Mouse (Mus musculus): ENCODE measurements around the gene Armcx5.

GRCm38 (mm10) chrX:135725161-135725560 is 17.4 kb upstream of the Armcx5 start, which contains the start of gene Tmsb15a:
- TF ChIP-seq CTCF (IDR thresholded peaks at IDR 0.05; ENCODE audit: low read depth) (no peak), EP300 (IDR thresholded peaks at IDR 0.05; ENCODE audit: low read depth) (no peak)

All from liver, embryonic 14.5 days (tissue).